Mouse (Mus musculus) lung, adult 2 months (tissue): Measurements from ENCODE around the gene Asic3.

Experiments used
- CTCF ChIP-seq: fragments of 200-500 bp; IDR thresholded peaks from 2 replicates; pipeline ENCODE4 v1.5.1; 2011; ENCODE audit warnings: mild to moderate bottlenecking, low read length, control low read depth; ENCODE audit not compliant: insufficient read depth
- POLR2A ChIP-seq: fragments of 200-500 bp; IDR thresholded peaks from 2 replicates; pipeline ENCODE4 v1.6.1; 2011; ENCODE audit warnings: low read depth, mild to moderate bottlenecking, control low read depth, low read length, borderline replicate concordance; ENCODE audit errors: extremely low read depth

DNA sequence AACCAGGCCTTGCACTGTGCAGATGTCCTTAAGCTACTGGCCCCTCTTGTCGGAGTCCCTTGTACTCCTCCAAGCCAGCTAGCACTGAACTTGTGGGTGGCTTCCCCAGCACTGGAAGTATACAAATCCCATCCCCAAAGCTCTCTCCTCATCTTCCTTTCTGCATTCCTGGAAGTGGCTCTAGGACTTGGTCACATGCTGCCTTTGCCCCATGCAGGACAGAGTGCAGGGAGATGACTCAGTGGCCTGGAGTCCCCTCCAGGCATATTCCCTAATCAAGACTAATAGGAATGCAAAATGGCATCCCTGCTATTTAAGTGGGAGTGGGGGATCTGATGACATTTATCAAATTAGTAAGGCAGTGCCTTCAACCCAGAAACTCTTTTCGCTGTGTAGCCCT, 1.1 kb upstream of the Asic3 start:
- TF ChIP-seq POLR2A (no peak), CTCF (no peak)
